Mouse (Mus musculus): ENCODE measurements around the gene Smim11. TPM values are rescaled to one million over a fixed set of nuclear protein-coding genes. Genes with fewer than 3 reads are reported as not detected.

Smim11 gene
- total RNA-seq (2014; fragmentation: Nextera tagmentation) = 23.1 and 24.8 TPM in 2 replicates
- total RNA-seq (2017) = 82.4 and 107 TPM in 2 replicates
- polyA plus RNA-seq (2012) = 6.6 and 7.3 TPM in 2 replicates

DNA sequence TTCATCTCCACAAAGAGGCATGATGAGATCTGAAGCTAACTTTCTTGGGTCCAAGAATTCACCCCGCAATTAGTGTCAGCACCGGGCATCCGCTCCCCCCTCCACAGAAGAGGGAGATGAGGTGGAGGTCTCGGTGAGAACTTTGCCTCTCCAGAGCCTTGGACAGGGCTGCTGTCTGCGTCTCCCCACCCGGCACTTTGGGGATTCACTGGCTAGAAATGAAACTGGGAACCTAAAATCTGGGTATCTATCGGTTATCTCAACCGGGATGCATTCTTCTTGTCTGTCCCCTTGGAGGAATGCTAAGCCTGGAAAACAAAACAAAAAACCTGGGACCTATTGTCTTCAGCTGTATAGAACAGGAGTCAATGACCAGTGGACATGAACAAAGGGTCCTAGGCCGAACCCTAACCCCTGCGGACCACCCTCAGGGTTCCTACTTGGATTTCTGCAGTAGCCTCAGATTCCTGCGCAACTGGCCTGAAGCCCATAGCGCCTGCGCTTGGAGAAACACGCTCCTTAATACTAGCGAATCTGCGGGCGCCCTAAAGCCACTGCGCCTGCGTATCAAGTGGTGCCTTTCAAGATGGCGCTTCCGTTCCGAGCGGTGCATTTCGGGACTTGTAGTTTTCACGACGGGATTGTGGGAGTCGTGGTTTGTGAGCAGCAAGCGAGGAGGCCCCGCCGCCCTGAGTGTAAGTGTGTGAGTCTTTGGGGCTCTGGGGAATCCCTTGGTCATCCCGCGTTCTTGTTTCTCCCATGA is at the start of gene Smim11:
Smim11 (plus strand) TSS at position 638 of the 763 bp plus-strand sequence.
- Histone ChIP-seq H3K4me1 (ENCODE audit: insufficient read depth, low read depth, low read length) (peaks cover 29% of the 10 kb centered on the region), H3K4me3 (ENCODE audit: low read depth, low read length) (peak within 1 kb of the TSS; percentile 75), H3K9me3 (replicated peaks) (no peaks in the 10 kb centered on the region), H3K36me3 (replicated peaks) (peaks cover 15% of the 10 kb centered on the region), H3K27me3 (ENCODE audit: insufficient read depth, low read length) (peaks cover 12% of the 10 kb centered on the region)
- ATAC-seq (ENCODE audit: extremely low read depth, insufficient number of reproducible peaks, low FRiP score, poor library complexity, severe bottlenecking) (peak; percentile 80), DNase-seq (ENCODE audit: low spot score) (peak; percentile 78)
- TF ChIP-seq POLR2AphosphoS5 (IDR thresholded peaks at IDR 0.05; ENCODE audit: insufficient replicate concordance, low read depth, low read length) (no peak), GATA1 (IDR thresholded peaks at IDR 0.05; ENCODE audit: borderline replicate concordance, low read length) (no peak), TAL1 (conservative IDR thresholded peaks at IDR 0.05; ENCODE audit: low read depth, low read length) (no peak), GATA2 (IDR thresholded peaks at IDR 0.05; ENCODE audit: borderline replicate concordance, low read depth, low read length) (no peak), CTCF (IDR thresholded peaks at IDR 0.05; ENCODE audit: low read depth, low read length) (no peak)

GRCm38 (mm10) chr16:92254316-92254715 is 46.8 kb upstream of the Smim11 start:
- H3K9me3 ChIP-seq (replicated peaks) = no peaks in the 10 kb centered on the region
- ATAC-seq (ENCODE audit: extremely low read depth, insufficient number of reproducible peaks, low FRiP score, poor library complexity, severe bottlenecking) = no peak
- no peaks in the 10 kb centered on the region for H3K4me1 ChIP-seq (ENCODE audit: insufficient read depth, low read depth, low read length)
- no peaks in the 10 kb centered on the region for H3K36me3 ChIP-seq (replicated peaks)
- H3K4me3 ChIP-seq (ENCODE audit: low read depth, low read length) = no peak overlapping the region
- H3K27me3 ChIP-seq (ENCODE audit: insufficient read depth, low read length) = peaks cover 14% of the 10 kb centered on the region
- TF ChIP-seq GATA2 (IDR thresholded peaks at IDR 0.05; ENCODE audit: borderline replicate concordance, low read depth, low read length) (no peak), CTCF (IDR thresholded peaks at IDR 0.05; ENCODE audit: low read depth, low read length) (no peak), POLR2AphosphoS5 (IDR thresholded peaks at IDR 0.05; ENCODE audit: insufficient replicate concordance, low read depth, low read length) (no peak), TAL1 (conservative IDR thresholded peaks at IDR 0.05; ENCODE audit: low read depth, low read length) (no peak), GATA1 (IDR thresholded peaks at IDR 0.05; ENCODE audit: borderline replicate concordance, low read length) (no peak)
- DNase-seq (ENCODE audit: low spot score) = no peak

DNA sequence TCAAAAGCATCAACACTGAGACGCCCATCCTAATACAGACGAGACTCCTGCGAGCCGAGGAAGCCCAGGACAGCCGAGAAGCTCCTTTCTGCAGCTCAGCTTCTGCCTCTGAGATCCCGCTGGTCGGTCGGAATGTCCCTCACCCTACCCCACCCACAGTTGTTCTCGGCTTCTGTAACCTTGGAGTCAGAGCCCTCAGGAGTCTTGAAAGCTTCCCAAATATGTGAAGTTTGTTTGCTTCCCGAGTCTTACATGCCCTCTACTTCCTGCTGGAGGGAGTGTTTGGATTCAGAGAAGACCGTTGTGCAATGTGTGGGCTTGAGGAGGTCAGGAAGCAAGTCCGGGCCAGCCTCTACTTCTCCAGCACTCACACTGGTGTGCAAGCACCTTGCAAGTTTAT is 33.2 kb upstream of the Smim11 start:
- no peaks in the 10 kb centered on the region for H3K4me1 ChIP-seq (ENCODE audit: insufficient read depth, low read depth, low read length)
- ATAC-seq (ENCODE audit: extremely low read depth, insufficient number of reproducible peaks, low FRiP score, poor library complexity, severe bottlenecking) = no peak
- no peaks in the 10 kb centered on the region for H3K9me3 ChIP-seq (replicated peaks)
- TF ChIP-seq CTCF (IDR thresholded peaks at IDR 0.05; ENCODE audit: low read depth, low read length) (no peak), GATA1 (IDR thresholded peaks at IDR 0.05; ENCODE audit: borderline replicate concordance, low read length) (no peak), TAL1 (conservative IDR thresholded peaks at IDR 0.05; ENCODE audit: low read depth, low read length) (no peak), GATA2 (IDR thresholded peaks at IDR 0.05; ENCODE audit: borderline replicate concordance, low read depth, low read length) (no peak), POLR2AphosphoS5 (IDR thresholded peaks at IDR 0.05; ENCODE audit: insufficient replicate concordance, low read depth, low read length) (no peak)
- DNase-seq (ENCODE audit: low spot score) = no peak
- no peak overlapping the region for H3K4me3 ChIP-seq (ENCODE audit: low read depth, low read length)
- peaks cover 41% of the 10 kb centered on the region for H3K27me3 ChIP-seq (ENCODE audit: insufficient read depth, low read length)
- no peaks in the 10 kb centered on the region for H3K36me3 ChIP-seq (replicated peaks)

GRCm38 (mm10) chr16:92274516-92274915 is 26.6 kb upstream of the Smim11 start:
- DNase-seq (ENCODE audit: low spot score) (no peak), ATAC-seq (ENCODE audit: extremely low read depth, insufficient number of reproducible peaks, low FRiP score, poor library complexity, severe bottlenecking) (no peak)
- TF ChIP-seq GATA1 (IDR thresholded peaks at IDR 0.05; ENCODE audit: borderline replicate concordance, low read length) = no peak
- no peak for TF ChIP-seq TAL1 (conservative IDR thresholded peaks at IDR 0.05; ENCODE audit: low read depth, low read length)
- TF ChIP-seq CTCF (IDR thresholded peaks at IDR 0.05; ENCODE audit: low read depth, low read length) = no peak
- TF ChIP-seq POLR2AphosphoS5 (IDR thresholded peaks at IDR 0.05; ENCODE audit: insufficient replicate concordance, low read depth, low read length) = no peak
- TF ChIP-seq GATA2 (IDR thresholded peaks at IDR 0.05; ENCODE audit: borderline replicate concordance, low read depth, low read length) = no peak
- Histone ChIP-seq H3K9me3 (replicated peaks) (no peaks in the 10 kb centered on the region), H3K4me1 (ENCODE audit: insufficient read depth, low read depth, low read length) (no peaks in the 10 kb centered on the region), H3K4me3 (ENCODE audit: low read depth, low read length) (no peak overlapping the region), H3K36me3 (replicated peaks) (no peaks in the 10 kb centered on the region), H3K27me3 (ENCODE audit: insufficient read depth, low read length) (peaks cover 34% of the 10 kb centered on the region)

DNA sequence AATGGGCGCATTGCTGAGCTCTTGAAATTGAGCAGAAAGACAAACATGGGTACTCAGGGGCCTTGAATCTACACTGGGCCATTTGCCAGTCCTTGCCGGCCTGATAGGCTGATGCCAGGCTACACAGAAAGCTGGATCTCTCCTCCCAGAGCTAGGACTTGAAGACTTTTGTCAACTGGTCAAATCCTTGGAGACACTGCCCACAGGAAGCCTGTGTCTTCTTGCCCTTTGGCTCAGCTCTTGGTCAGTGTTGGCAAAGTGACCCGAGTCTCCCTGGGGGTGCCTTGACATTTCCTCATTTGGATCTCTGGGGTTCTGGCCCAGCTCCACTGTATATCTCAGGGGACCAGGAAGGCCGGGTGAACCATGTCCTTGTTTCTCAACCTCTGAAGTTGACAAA is 25.6 kb upstream of the Smim11 start:
- no peaks in the 10 kb centered on the region for H3K9me3 ChIP-seq (replicated peaks)
- H3K4me3 ChIP-seq (ENCODE audit: low read depth, low read length) = no peak overlapping the region
- ATAC-seq (ENCODE audit: extremely low read depth, insufficient number of reproducible peaks, low FRiP score, poor library complexity, severe bottlenecking) (no peak), DNase-seq (ENCODE audit: low spot score) (no peak)
- H3K4me1 ChIP-seq (ENCODE audit: insufficient read depth, low read depth, low read length) = no peaks in the 10 kb centered on the region
- TF ChIP-seq POLR2AphosphoS5 (IDR thresholded peaks at IDR 0.05; ENCODE audit: insufficient replicate concordance, low read depth, low read length) (no peak), GATA1 (IDR thresholded peaks at IDR 0.05; ENCODE audit: borderline replicate concordance, low read length) (no peak), CTCF (IDR thresholded peaks at IDR 0.05; ENCODE audit: low read depth, low read length) (no peak), TAL1 (conservative IDR thresholded peaks at IDR 0.05; ENCODE audit: low read depth, low read length) (no peak), GATA2 (IDR thresholded peaks at IDR 0.05; ENCODE audit: borderline replicate concordance, low read depth, low read length) (no peak)
- H3K36me3 ChIP-seq (replicated peaks) = no peaks in the 10 kb centered on the region
- peaks cover 25% of the 10 kb centered on the region for H3K27me3 ChIP-seq (ENCODE audit: insufficient read depth, low read length)

DNA sequence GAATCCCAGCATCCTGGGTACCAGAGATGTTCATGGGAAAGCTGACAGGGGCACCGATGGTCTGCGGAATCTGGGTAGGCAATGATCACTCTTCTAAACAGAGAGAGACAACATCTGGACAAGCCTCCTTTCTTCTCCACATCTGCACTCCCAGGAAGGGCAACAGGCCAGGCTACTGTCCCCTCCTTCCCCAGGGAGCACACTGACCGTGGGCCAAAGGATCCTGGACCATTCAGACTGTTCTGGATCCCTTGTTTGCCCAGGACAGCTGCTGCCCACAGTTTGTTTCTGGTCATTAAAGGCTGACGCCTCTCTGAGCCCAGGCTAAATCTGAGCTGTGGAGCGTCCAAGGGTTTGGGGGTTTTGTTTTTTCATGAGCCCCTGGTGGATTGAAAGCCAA is 18.4 kb upstream of the Smim11 start:
- Histone ChIP-seq H3K4me1 (ENCODE audit: insufficient read depth, low read depth, low read length) (peaks cover 4% of the 10 kb centered on the region; the same call in 1 of the 2 replicates), H3K4me3 (ENCODE audit: low read depth, low read length) (no peak overlapping the region), H3K27me3 (ENCODE audit: insufficient read depth, low read length) (peaks cover 24% of the 10 kb centered on the region), H3K36me3 (replicated peaks) (no peaks in the 10 kb centered on the region), H3K9me3 (replicated peaks) (no peaks in the 10 kb centered on the region)
- TF ChIP-seq TAL1 (conservative IDR thresholded peaks at IDR 0.05; ENCODE audit: low read depth, low read length) = no peak
- no peak for TF ChIP-seq POLR2AphosphoS5 (IDR thresholded peaks at IDR 0.05; ENCODE audit: insufficient replicate concordance, low read depth, low read length)
- TF ChIP-seq GATA2 (IDR thresholded peaks at IDR 0.05; ENCODE audit: borderline replicate concordance, low read depth, low read length) = no peak
- no peak for TF ChIP-seq GATA1 (IDR thresholded peaks at IDR 0.05; ENCODE audit: borderline replicate concordance, low read length)
- TF ChIP-seq CTCF (IDR thresholded peaks at IDR 0.05; ENCODE audit: low read depth, low read length) = no peak
- no peak for DNase-seq (ENCODE audit: low spot score)
- no peak for ATAC-seq (ENCODE audit: extremely low read depth, insufficient number of reproducible peaks, low FRiP score, poor library complexity, severe bottlenecking)

All from G1E (cell line).